Mouse (Mus musculus) kidney, postnatal 14 days (tissue): Measurements from ENCODE around the gene Olfr180.

Source experiments
- DNase-seq: peaks from one replicate; pipeline ENCODE4 v3.0.0; 2022; ENCODE audit warnings: mixed read lengths

The Olfr180 gene

GRCm38 (mm10) chr16:58929292-58929691, at the start of gene Olfr180:
Gene Olfr180, minus strand, starts transcription at chr16:58929392.
- DNase-seq, result no peak

- DNase-seq, result no peak
Measured at GRCm38 (mm10) chr16:58928655-58929054, 537 bp downstream of the Olfr180 start, which contains the start of gene Olfr181. Gene Olfr181, minus strand, starts transcription at chr16:58928755.

- no peak for DNase-seq
Measured at GRCm38 (mm10) chr16:58891963-58892362, 37.2 kb downstream of the Olfr180 start, which contains the start of gene Olfr178. Gene Olfr178, minus strand, starts transcription at chr16:58892063.

GRCm38 (mm10) chr16:58884416-58884815, 44.8 kb downstream of the Olfr180 start:
- no peak for DNase-seq

GRCm38 (mm10) chr16:58874668-58875067, 54.5 kb downstream of the Olfr180 start, which contains the start of gene Olfr177:
Gene Olfr177, minus strand, starts transcription at chr16:58874768.
- DNase-seq, result no peak
